Mouse (Mus musculus) myocyte (in vitro differentiated cells): Measurements from ENCODE around the gene Kbtbd12. TPM values are rescaled to one million over a fixed set of nuclear protein-coding genes. Genes with fewer than 3 reads are reported as not detected.

Source experiments
- H3K27me3 ChIP-seq: one replicate; pipeline ENCODE4 v1.6.1; 2011; ENCODE audit not compliant: control insufficient read depth, insufficient read depth, insufficient read length
- H3K36me3 ChIP-seq: one replicate; pipeline ENCODE4 v1.6.1; 2011; ENCODE audit not compliant: control insufficient read depth, insufficient read depth
- H3K4me2 ChIP-seq: one replicate; pipeline ENCODE4 v1.6.1; 2011; ENCODE audit warnings: low read depth, control low read depth
- H3K4me3 ChIP-seq: one replicate; pipeline ENCODE4 v1.5.1; 2011; ENCODE audit warnings: mild to moderate bottlenecking, control low read depth, moderate library complexity
- H3K79me2 ChIP-seq: one replicate; pipeline ENCODE4 v1.6.1; 2011; ENCODE audit not compliant: control insufficient read depth, insufficient read depth
- H3ac ChIP-seq: one replicate; pipeline ENCODE4 v1.6.1; 2011; ENCODE audit not compliant: control insufficient read depth, insufficient read length
- CEBPB ChIP-seq: IDR thresholded peaks from 2 replicates; pipeline ENCODE4 v1.6.1; 2011; ENCODE audit warnings: mild to moderate bottlenecking, moderate library complexity; ENCODE audit not compliant: poor library complexity, insufficient read depth, severe bottlenecking
- E2F4 ChIP-seq: IDR thresholded peaks from one replicate; pipeline ENCODE4 v1.6.1; 2011; ENCODE audit warnings: mild to moderate bottlenecking, control low read depth, moderate library complexity; ENCODE audit not compliant: insufficient read depth
- MAX ChIP-seq: IDR thresholded peaks from one replicate; pipeline ENCODE4 v1.6.1; 2011; ENCODE audit warnings: low read depth, mild to moderate bottlenecking, control low read depth
- MYOD1 ChIP-seq, 3 experiments: IDR thresholded peaks; one replicate each; pipeline ENCODE4 v1.6.1; 2011; ENCODE audit warnings: control low read depth in 2 of 3, low read depth in 2 of 3, mild to moderate bottlenecking in 2 of 3, moderate library complexity in 1 of 3; ENCODE audit not compliant: insufficient read length in 2 of 3, control insufficient read depth in 1 of 3
- MYOG ChIP-seq, 3 experiments: IDR thresholded peaks; one replicate each; pipeline ENCODE4 v1.6.1; 2011; ENCODE audit warnings: control low read depth in 2 of 3, low read depth in 2 of 3, mild to moderate bottlenecking in 2 of 3; ENCODE audit not compliant: insufficient read length in 2 of 3, control insufficient read depth in 1 of 3, insufficient read depth in 1 of 3
- POLR2A ChIP-seq: IDR thresholded peaks from one replicate; pipeline ENCODE4 v1.6.1; 2011; ENCODE audit warnings: low read depth, mild to moderate bottlenecking, control low read depth, moderate library complexity; ENCODE audit not compliant: insufficient read length
- POLR2AphosphoS2 ChIP-seq: IDR thresholded peaks from one replicate; pipeline ENCODE4 v1.6.1; 2011; ENCODE audit warnings: low read depth, control low read depth; ENCODE audit not compliant: insufficient read length
- REST ChIP-seq: IDR thresholded peaks from one replicate; pipeline ENCODE4 v1.6.1; 2011; ENCODE audit warnings: mild to moderate bottlenecking, control low read depth, moderate library complexity; ENCODE audit not compliant: insufficient read depth, insufficient read length
- SRF ChIP-seq: IDR thresholded peaks from one replicate; pipeline ENCODE4 v1.6.1; 2011; ENCODE audit warnings: low read depth; ENCODE audit not compliant: control insufficient read depth, insufficient read length
- TCF12 ChIP-seq: IDR thresholded peaks from one replicate; pipeline ENCODE4 v1.6.1; 2011; ENCODE audit warnings: mild to moderate bottlenecking, control low read depth; ENCODE audit not compliant: poor library complexity, insufficient read depth, severe bottlenecking
- TCF3 ChIP-seq: IDR thresholded peaks from one replicate; pipeline ENCODE4 v1.6.1; 2011; ENCODE audit warnings: low read depth, control low read depth; ENCODE audit not compliant: insufficient read length
- USF1 ChIP-seq: IDR thresholded peaks from one replicate; pipeline ENCODE4 v1.6.1; 2011; ENCODE audit warnings: low read depth, mild to moderate bottlenecking, control low read depth, moderate library complexity
- polyA plus RNA-seq: library from polyadenylated mRNA; unstranded; fragments of >200 nt; fragmentation: generic; extraction: Trizol; gene quantifications from one replicate; pipeline ENCODE4 v1.2.1, GENCODE M21; 2012; ENCODE audit warnings: missing spikeins

Kbtbd12 gene
- polyA plus RNA-seq, 1 experiment = 1.3 TPM

DNA sequence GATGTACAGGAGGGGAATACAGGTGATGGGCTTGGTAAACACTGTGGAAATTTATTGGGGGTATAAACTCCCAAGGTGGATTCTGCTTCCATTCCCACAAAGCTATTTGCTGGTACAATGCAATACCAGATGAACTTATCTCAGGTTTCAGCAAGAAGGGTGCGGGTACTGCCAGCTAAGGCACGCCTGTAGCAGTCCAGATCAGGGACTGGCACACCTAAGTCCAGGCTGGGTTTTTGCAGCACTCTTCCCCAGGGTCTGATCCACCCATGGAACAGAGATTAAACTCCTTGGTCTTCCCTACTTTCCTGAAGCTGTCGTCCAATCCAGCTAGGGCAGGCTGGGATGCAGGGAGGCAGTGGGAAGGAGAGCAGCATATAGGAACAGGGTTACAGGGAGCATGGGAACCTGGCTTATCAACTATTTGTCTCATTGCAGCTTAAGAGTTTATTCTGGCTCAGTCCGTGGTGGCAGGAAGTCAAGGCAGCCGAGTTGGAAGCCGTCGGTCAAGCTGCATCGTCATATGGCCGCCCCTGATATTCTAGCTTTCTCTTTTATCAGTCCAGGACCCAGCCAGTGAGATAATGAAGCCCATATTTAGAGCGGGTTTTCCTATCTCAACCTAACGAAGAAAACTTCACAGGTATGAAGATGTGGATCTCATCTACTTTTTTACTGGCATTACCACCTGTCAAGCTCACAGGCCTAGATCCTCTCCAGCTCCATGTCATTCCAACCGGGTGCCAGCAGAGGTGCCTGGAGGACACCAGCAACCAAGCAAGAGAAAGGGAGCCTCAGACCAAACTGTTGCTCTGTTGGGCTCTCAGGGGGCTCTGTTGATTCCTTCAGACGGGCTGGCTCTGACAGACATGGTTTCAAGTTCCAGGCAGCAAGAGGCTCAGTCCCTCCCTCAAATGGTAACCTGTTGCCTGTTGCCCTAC, 135.4 kb downstream of the Kbtbd12 start:
- Histone ChIP-seq H3K79me2 (no peaks in the 10 kb centered on the region), H3K27me3 (no peaks in the 10 kb centered on the region), H3K36me3 (peaks cover 6% of the 10 kb centered on the region), H3K4me3 (no peak overlapping the region), H3K4me2 (no peak overlapping the region), H3ac (no peak overlapping the region)
- TF ChIP-seq E2F4 (no peak), CEBPB (no peak), POLR2AphosphoS2 (peak; percentile 49), MYOD1 (IDR thresholded peaks at IDR 0.05; ENCODE audit: control insufficient read depth in 1 of 3, insufficient read length in 2 of 3, low read depth in 2 of 3) (no peak)

DNA sequence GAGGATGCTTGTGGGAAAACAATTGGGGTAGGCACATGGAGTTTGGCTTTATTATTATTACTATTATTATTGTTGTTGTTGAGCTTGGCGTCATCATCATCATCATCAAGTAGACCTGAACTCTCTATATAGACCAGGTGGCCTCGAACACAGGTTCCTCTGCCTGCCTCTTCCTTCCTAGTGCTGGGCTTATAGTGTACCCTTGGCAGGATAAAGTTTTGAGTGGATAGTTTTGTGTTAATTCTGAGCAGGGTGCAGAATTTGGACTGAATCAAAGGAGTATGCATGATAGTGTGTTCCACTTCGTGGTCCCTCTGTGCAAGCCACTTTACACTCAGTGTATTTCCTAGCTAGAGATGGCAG, 137.4 kb downstream of the Kbtbd12 start:
- Histone ChIP-seq H3K36me3 (no peaks in the 10 kb centered on the region), H3ac (peak overlapping the region; percentile 26), H3K79me2 (no peaks in the 10 kb centered on the region), H3K4me3 (no peak overlapping the region), H3K27me3 (no peaks in the 10 kb centered on the region), H3K4me2 (peak overlapping the region; percentile 55)
- TF ChIP-seq MYOD1 (IDR thresholded peaks at IDR 0.05; ENCODE audit: control insufficient read depth in 1 of 3, insufficient read length in 2 of 3, low read depth in 2 of 3) (no peak), CEBPB (no peak), POLR2AphosphoS2 (no peak), USF1 (no peak), POLR2A (no peak), MYOG (IDR thresholded peaks at IDR 0.05; ENCODE audit: control insufficient read depth in 1 of 3, insufficient read depth in 1 of 3, insufficient read length in 2 of 3, low read depth in 2 of 3) (no peak), REST (no peak), TCF12 (no peak), TCF3 (no peak), E2F4 (no peak), SRF (no peak), MAX (no peak)

DNA sequence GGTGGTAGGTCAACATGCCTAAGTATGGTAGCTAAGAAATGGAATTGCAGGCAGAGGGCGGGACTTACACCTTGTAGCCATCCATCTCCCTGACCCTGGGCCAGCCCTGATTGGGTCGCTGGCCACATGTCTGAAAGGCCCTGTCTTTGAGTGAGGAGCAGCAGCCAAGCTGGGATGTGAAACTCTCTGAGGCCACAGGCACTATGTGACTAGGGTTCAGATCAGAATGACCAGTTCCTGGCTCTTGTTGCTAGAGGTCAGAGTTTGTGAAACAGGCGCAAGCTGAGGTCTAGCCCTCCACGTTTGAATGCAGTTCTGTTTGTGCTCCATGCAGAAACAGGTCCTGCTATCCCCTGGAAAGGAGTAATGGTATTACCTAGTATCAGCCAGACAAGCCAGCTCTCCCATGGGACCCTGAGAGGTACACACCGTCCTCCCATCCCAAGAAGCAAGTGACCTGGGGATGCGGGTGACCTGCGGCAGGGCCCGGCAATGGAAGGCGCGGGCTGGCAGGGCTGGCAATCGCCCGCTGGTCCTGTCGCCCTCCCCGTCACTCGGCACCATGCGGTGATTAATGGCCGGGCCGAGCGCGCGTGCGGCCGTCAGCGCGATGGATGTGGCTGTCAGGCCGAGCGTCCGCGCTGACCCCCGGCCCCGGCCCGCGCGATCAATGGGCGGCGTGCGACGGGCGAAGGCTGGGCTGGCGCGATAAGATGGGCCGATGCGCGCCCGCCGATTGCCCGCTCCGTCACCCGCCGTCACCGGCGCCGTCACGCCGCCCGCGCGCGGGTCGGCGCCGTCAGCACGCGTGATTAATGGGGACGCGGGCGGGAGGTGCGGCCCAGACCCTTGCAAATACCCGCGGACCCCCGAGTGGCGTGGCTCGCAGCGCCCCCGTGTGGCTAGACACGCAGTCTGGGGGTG, 138.0 kb downstream of the Kbtbd12 start:
- Histone ChIP-seq H3K79me2 (no peaks in the 10 kb centered on the region), H3K4me2 (peak overlapping the region; percentile 55), H3K36me3 (no peaks in the 10 kb centered on the region), H3K4me3 (no peak overlapping the region), H3K27me3 (no peaks in the 10 kb centered on the region), H3ac (peak overlapping the region; percentile 26)
- TF ChIP-seq POLR2A (peak; percentile 21), MYOD1 (IDR thresholded peaks at IDR 0.05; ENCODE audit: control insufficient read depth in 1 of 3, insufficient read length in 2 of 3, low read depth in 2 of 3) (no peak), USF1 (no peak), REST (no peak), POLR2AphosphoS2 (no peak)

Other genes starting within 250 kb of the Kbtbd12 start
- gene Eefsec, start 191.4 kb downstream of the Kbtbd12 start, polyA plus RNA-seq = 14.5 TPM
- gene Ruvbl1, start 172.5 kb downstream of the Kbtbd12 start, polyA plus RNA-seq = 58.6 TPM
- 106 TPM for gene Sec61a1, start 119.0 kb downstream of the Kbtbd12 start, polyA plus RNA-seq
- gene Mgll, start 86.5 kb upstream of the Kbtbd12 start, polyA plus RNA-seq = 4.7 TPM
- gene Abtb1, start 204.0 kb upstream of the Kbtbd12 start, polyA plus RNA-seq = 23.6 TPM
- gene Podxl2, start 237.1 kb upstream of the Kbtbd12 start, polyA plus RNA-seq = 3.4 TPM